Mouse (Mus musculus): ENCODE measurements at regions not wholly inside any gene's neighbourhood (a gene's known extent, or its start where the extent isn't known, plus 50 kb on each side); places are given as distances from the start of the nearest gene placed in this dataset.

- ATAC-seq (no peak), DNase-seq (ENCODE audit: low spot score) (peak; percentile 13)
- H3K9ac ChIP-seq (ENCODE audit: low read length), result peak overlapping the region; percentile 0; the same call in 1 of the 2 replicates
- no peaks in the 10 kb centered on the region for H3K36me3 ChIP-seq (ENCODE audit: control insufficient read depth, insufficient read depth, low read length)
- no peak overlapping the region for H3K4me3 ChIP-seq (ENCODE audit: low read depth, low read length)
- H3K4me2 ChIP-seq (ENCODE audit: low read length), result peak overlapping the region; percentile 38
- no peak overlapping the region for H3K27ac ChIP-seq (ENCODE audit: low read depth, low read length)
- H3K27me3 ChIP-seq (replicated peaks; ENCODE audit: control insufficient read depth, insufficient read depth, low read length), result no peaks in the 10 kb centered on the region
- no peaks in the 10 kb centered on the region for H3K9me3 ChIP-seq (replicated peaks; ENCODE audit: control insufficient read depth, low read length)
- WGBS, result 3% methylated on average over 12 of the region's 12 CpGs
- H3K4me1 ChIP-seq (ENCODE audit: control insufficient read depth, insufficient read depth, low read length), result no peaks in the 10 kb centered on the region
Observed at GRCm38 (mm10) chr16:78490245-78490644, 86.3 kb downstream of the D16Ertd472e start.

- Histone ChIP-seq H3K4me1 (ENCODE audit: control insufficient read depth, insufficient read depth, low read length) (no peaks in the 10 kb centered on the region), H3K4me2 (ENCODE audit: low read length) (no peak overlapping the region), H3K9me3 (replicated peaks; ENCODE audit: control insufficient read depth, low read length) (no peaks in the 10 kb centered on the region), H3K4me3 (ENCODE audit: low read depth, low read length) (no peak overlapping the region), H3K27me3 (replicated peaks; ENCODE audit: control insufficient read depth, insufficient read depth, low read length) (no peaks in the 10 kb centered on the region), H3K9ac (ENCODE audit: low read length) (no peak overlapping the region), H3K27ac (ENCODE audit: low read depth, low read length) (no peak overlapping the region), H3K36me3 (ENCODE audit: control insufficient read depth, insufficient read depth, low read length) (no peaks in the 10 kb centered on the region)
- DNase-seq (ENCODE audit: low spot score) (no peak), ATAC-seq (no peak)
- 53% methylated on average over 4 of the region's 4 CpGs for WGBS
Observed at GRCm38 (mm10) chr16:78489604-78490003, 86.9 kb downstream of the D16Ertd472e start.

GRCm38 (mm10) chr16:78486531-78486930, 90.0 kb downstream of the D16Ertd472e start:
- Histone ChIP-seq H3K4me2 (ENCODE audit: low read length) (no peak overlapping the region), H3K9me3 (replicated peaks; ENCODE audit: control insufficient read depth, low read length) (no peaks in the 10 kb centered on the region), H3K4me3 (ENCODE audit: low read depth, low read length) (no peak overlapping the region), H3K27me3 (replicated peaks; ENCODE audit: control insufficient read depth, insufficient read depth, low read length) (no peaks in the 10 kb centered on the region), H3K9ac (ENCODE audit: low read length) (no peak overlapping the region), H3K27ac (ENCODE audit: low read depth, low read length) (no peak overlapping the region), H3K36me3 (ENCODE audit: control insufficient read depth, insufficient read depth, low read length) (no peaks in the 10 kb centered on the region), H3K4me1 (ENCODE audit: control insufficient read depth, insufficient read depth, low read length) (no peaks in the 10 kb centered on the region)
- DNase-seq (ENCODE audit: low spot score), result no peak
- WGBS, result 79% methylated on average over 6 of the region's 6 CpGs
- no peak for ATAC-seq

- no peak overlapping the region for H3K4me2 ChIP-seq (ENCODE audit: low read length)
- no peak for ATAC-seq
- no peak overlapping the region for H3K27ac ChIP-seq (ENCODE audit: low read depth, low read length)
- H3K4me1 ChIP-seq (ENCODE audit: control insufficient read depth, insufficient read depth, low read length), result no peaks in the 10 kb centered on the region
- no peak for DNase-seq (ENCODE audit: low spot score)
- no peaks in the 10 kb centered on the region for H3K9me3 ChIP-seq (replicated peaks; ENCODE audit: control insufficient read depth, low read length)
- no peaks in the 10 kb centered on the region for H3K27me3 ChIP-seq (replicated peaks; ENCODE audit: control insufficient read depth, insufficient read depth, low read length)
- WGBS, result 86% methylated on average over 4 of the region's 4 CpGs
- no peaks in the 10 kb centered on the region for H3K36me3 ChIP-seq (ENCODE audit: control insufficient read depth, insufficient read depth, low read length)
- no peak overlapping the region for H3K9ac ChIP-seq (ENCODE audit: low read length)
- no peak overlapping the region for H3K4me3 ChIP-seq (ENCODE audit: low read depth, low read length)
Observed at GRCm38 (mm10) chr16:78484319-78484718, 92.2 kb downstream of the D16Ertd472e start.

DNA sequence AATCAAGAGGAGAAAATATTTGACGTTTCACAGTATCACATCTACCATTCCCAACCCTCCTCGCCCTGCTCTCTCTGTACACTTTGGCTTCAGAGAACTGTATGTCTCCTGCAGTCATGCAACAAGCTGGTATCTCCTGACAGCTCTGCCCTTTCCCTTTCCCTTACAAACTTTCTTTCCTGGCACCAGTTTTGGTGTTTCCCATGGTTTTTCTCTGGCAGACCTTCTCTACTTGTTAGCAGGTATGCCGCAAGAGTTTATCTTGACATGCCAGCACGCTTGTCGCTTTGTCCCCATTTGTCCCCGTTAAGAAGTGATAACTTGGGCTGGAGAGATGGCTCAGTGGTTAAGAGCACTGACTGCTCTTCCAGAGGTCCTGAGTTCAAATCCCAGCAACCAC, 94.9 kb downstream of the D16Ertd472e start:
- no peaks in the 10 kb centered on the region for H3K9me3 ChIP-seq (replicated peaks; ENCODE audit: control insufficient read depth, low read length)
- no peak for ATAC-seq
- DNase-seq (ENCODE audit: low spot score), result no peak
- H3K27me3 ChIP-seq (replicated peaks; ENCODE audit: control insufficient read depth, insufficient read depth, low read length), result no peaks in the 10 kb centered on the region
- H3K9ac ChIP-seq (ENCODE audit: low read length), result no peak overlapping the region
- no peaks in the 10 kb centered on the region for H3K4me1 ChIP-seq (ENCODE audit: control insufficient read depth, insufficient read depth, low read length)
- no peak overlapping the region for H3K4me3 ChIP-seq (ENCODE audit: low read depth, low read length)
- 90% methylated on average over 6 of the region's 6 CpGs for WGBS
- H3K36me3 ChIP-seq (ENCODE audit: control insufficient read depth, insufficient read depth, low read length), result no peaks in the 10 kb centered on the region
- no peak overlapping the region for H3K27ac ChIP-seq (ENCODE audit: low read depth, low read length)
- no peak overlapping the region for H3K4me2 ChIP-seq (ENCODE audit: low read length)

DNA sequence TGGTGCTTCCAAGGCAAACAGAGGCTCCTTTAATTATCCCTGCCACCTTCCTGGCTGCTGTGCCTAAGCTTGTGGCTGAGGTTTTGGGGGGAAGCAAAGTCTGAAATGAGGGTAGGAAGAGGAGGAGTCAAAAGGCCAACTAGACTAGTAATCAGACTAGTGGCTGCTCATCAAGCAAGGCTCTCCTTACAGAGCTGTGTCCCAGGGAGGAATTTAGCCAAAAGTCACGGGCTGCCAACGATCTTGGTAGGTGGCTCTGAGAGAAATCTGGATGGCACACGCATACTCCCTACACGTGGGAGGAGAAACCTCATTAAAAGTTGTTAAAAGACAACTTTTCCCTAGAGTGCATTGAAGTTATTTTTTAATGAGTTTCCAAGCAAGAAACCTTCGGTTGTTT, 95.4 kb downstream of the D16Ertd472e start:
- DNase-seq (ENCODE audit: low spot score) (no peak), ATAC-seq (no peak)
- Histone ChIP-seq H3K9ac (ENCODE audit: low read length) (no peak overlapping the region), H3K4me3 (ENCODE audit: low read depth, low read length) (no peak overlapping the region), H3K27me3 (replicated peaks; ENCODE audit: control insufficient read depth, insufficient read depth, low read length) (no peaks in the 10 kb centered on the region), H3K36me3 (ENCODE audit: control insufficient read depth, insufficient read depth, low read length) (no peaks in the 10 kb centered on the region), H3K4me1 (ENCODE audit: control insufficient read depth, insufficient read depth, low read length) (no peaks in the 10 kb centered on the region), H3K9me3 (replicated peaks; ENCODE audit: control insufficient read depth, low read length) (no peaks in the 10 kb centered on the region), H3K27ac (ENCODE audit: low read depth, low read length) (no peak overlapping the region), H3K4me2 (ENCODE audit: low read length) (no peak overlapping the region)
- WGBS, result 70% methylated on average over 5 of the region's 5 CpGs

DNA sequence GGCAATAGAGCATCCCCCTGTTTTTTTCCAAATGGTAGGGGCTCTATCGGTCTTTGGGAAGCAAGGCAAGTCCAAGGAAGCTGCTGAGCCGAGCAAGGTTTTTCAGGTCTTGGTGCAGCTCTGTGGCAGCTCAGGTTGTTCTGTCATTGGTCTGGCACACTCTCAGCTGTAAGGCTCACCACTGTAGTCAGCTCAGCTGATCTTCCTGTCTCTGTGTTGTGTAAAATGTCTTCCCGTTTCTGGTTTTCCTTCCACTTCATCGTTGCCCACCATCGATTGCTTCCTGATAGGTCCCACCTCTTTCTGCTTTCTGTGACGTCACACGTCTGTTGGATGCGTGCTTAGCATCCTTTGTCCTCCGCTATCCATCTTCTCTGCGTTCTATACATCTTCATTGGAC, 96.2 kb downstream of the D16Ertd472e start:
- Histone ChIP-seq H3K4me3 (ENCODE audit: low read depth, low read length) (no peak overlapping the region), H3K4me1 (ENCODE audit: control insufficient read depth, insufficient read depth, low read length) (no peaks in the 10 kb centered on the region), H3K27ac (ENCODE audit: low read depth, low read length) (no peak overlapping the region), H3K9ac (ENCODE audit: low read length) (no peak overlapping the region), H3K36me3 (ENCODE audit: control insufficient read depth, insufficient read depth, low read length) (no peaks in the 10 kb centered on the region), H3K9me3 (replicated peaks; ENCODE audit: control insufficient read depth, low read length) (no peaks in the 10 kb centered on the region), H3K4me2 (ENCODE audit: low read length) (no peak overlapping the region), H3K27me3 (replicated peaks; ENCODE audit: control insufficient read depth, insufficient read depth, low read length) (no peaks in the 10 kb centered on the region)
- ATAC-seq (no peak), DNase-seq (ENCODE audit: low spot score) (no peak)
- WGBS, result 94% methylated on average over 10 of the region's 10 CpGs

GRCm38 (mm10) chr16:78473456-78473855, 96.5 kb upstream of the Btg3 start:
- Histone ChIP-seq H3K4me2 (ENCODE audit: low read length) (no peak overlapping the region), H3K9me3 (replicated peaks; ENCODE audit: control insufficient read depth, low read length) (no peaks in the 10 kb centered on the region), H3K27ac (ENCODE audit: low read depth, low read length) (no peak overlapping the region), H3K36me3 (ENCODE audit: control insufficient read depth, insufficient read depth, low read length) (no peaks in the 10 kb centered on the region), H3K4me1 (ENCODE audit: control insufficient read depth, insufficient read depth, low read length) (no peaks in the 10 kb centered on the region), H3K9ac (ENCODE audit: low read length) (no peak overlapping the region), H3K27me3 (replicated peaks; ENCODE audit: control insufficient read depth, insufficient read depth, low read length) (no peaks in the 10 kb centered on the region), H3K4me3 (ENCODE audit: low read depth, low read length) (no peak overlapping the region)
- ATAC-seq, result peak; percentile 67; the same call in 1 of the 2 replicates
- DNase-seq (ENCODE audit: low spot score), result peak; percentile 33
- WGBS, result 81% methylated on average over 7 of the region's 7 CpGs

DNA sequence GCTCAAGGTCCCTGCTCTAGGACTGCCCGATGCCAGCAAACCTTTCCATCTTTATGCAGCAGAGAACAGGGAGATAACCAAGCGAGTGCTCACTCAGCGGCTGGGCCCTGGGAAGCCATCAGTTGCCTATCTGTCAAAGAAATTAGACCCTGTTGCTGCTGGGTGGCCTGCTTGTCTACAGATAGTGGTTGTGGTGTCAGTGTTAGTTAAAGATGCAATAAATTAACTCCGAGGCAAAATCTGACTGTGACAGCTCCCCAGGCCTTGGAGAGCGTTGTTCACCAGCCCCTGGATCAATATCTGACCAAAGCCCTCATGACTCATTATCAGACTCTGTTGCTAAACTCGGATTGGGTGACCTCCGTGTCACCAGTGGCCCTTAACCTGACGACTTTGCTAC, 83.0 kb upstream of the Btg3 start:
- Histone ChIP-seq H3K27me3 (replicated peaks; ENCODE audit: control insufficient read depth, insufficient read depth, low read length) (no peaks in the 10 kb centered on the region), H3K9ac (ENCODE audit: low read length) (no peak overlapping the region), H3K27ac (ENCODE audit: low read depth, low read length) (no peak overlapping the region), H3K4me1 (ENCODE audit: control insufficient read depth, insufficient read depth, low read length) (no peaks in the 10 kb centered on the region), H3K9me3 (replicated peaks; ENCODE audit: control insufficient read depth, low read length) (no peaks in the 10 kb centered on the region), H3K4me2 (ENCODE audit: low read length) (no peak overlapping the region), H3K36me3 (ENCODE audit: control insufficient read depth, insufficient read depth, low read length) (no peaks in the 10 kb centered on the region), H3K4me3 (ENCODE audit: low read depth, low read length) (no peak overlapping the region)
- DNase-seq (ENCODE audit: low spot score) (no peak), ATAC-seq (no peak)
- 87% methylated on average over 8 of the region's 8 CpGs for WGBS

Data from forebrain, embryonic 14.5 days (tissue).